ENCODE assay signal across 9 mouse cellular contexts in the genomic region with DNA sequence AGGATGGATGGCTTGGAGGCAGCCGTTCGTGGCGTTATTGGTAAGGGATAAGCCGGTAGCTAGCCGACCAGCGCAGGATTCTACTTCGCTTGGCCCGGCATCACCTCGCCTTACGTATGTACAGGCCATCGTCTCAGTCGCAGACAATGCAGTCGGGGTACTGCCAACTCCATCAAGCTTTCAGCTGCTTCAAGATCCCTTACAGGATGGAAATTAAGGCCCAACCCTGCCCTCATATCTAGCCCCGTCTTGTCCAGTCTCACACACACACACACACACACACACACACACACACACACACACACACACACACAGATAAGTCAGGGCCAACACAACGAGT. TPM values are rescaled to one million over a fixed set of nuclear protein-coding genes. Genes with fewer than 3 reads are reported as not detected.
A peak's percentile ranks its signal among the peaks of the same experiment; 100 is the strongest.
DNase-seq lines count a peak whose midpoint lies in the region; ATAC-seq and TF ChIP-seq lines count a peak whose summit lies in the region.
"Had no signal": no experiment of that assay in that cellular context is flagged by ENCODE, and none has a peak within 500 bp of the region (broad histone marks: within the 10 kb centered on the region; RNA-seq: fewer than 3 reads in every experiment).

No protein-coding gene starts in this region.

- H3K27ac ChIP-seq in spleen, adult 2 months (ENCODE audit: insufficient read depth, low read length): peak overlapping the region; percentile 61
- H3K27ac ChIP-seq in limb, embryonic 15.5 days: peak overlapping the region; percentile 84
- peak overlapping the region; percentile 88 for H3K27ac ChIP-seq in stomach, embryonic 16.5 days (ENCODE audit: low read length)

- no peak for DNase-seq in spleen, adult 2 months (ENCODE audit: low read depth in 1 of 2, low spot score in 2 of 2)
- DNase-seq in spleen, adult 12 weeks (ENCODE audit: low spot score): no peak
- no peak for DNase-seq in cerebellum, adult 9-10 months
- no peak for DNase-seq in T-cell, adult 2 months (ENCODE audit: low spot score)

- H3K36me3 ChIP-seq in erythroblast, embryonic 14.5 days (ENCODE audit: control insufficient read depth): no peaks in the 10 kb centered on the region
- no peaks in the 10 kb centered on the region for H3K36me3 ChIP-seq in spleen, adult 2 months (ENCODE audit: control insufficient read depth, insufficient read depth, low read length)
- H3K36me3 ChIP-seq in limb, embryonic 15.5 days: no peaks in the 10 kb centered on the region
- no peaks in the 10 kb centered on the region for H3K36me3 ChIP-seq in stomach, embryonic 16.5 days (ENCODE audit: control insufficient read depth, insufficient read depth, low read length)

- peaks cover 91% of the 10 kb centered on the region for H3K4me1 ChIP-seq in erythroblast, embryonic 14.5 days (ENCODE audit: control insufficient read depth)
- H3K4me1 ChIP-seq in spleen, adult 2 months (ENCODE audit: control insufficient read depth, insufficient read depth, insufficient read length): no peaks in the 10 kb centered on the region
- peaks cover 10% of the 10 kb centered on the region for H3K4me1 ChIP-seq in limb, embryonic 15.5 days
- H3K4me1 ChIP-seq in stomach, embryonic 16.5 days (ENCODE audit: control insufficient read depth, insufficient read depth, low read length): no peaks in the 10 kb centered on the region

- peak overlapping the region; percentile 75 for H3K4me3 ChIP-seq in erythroblast, embryonic 14.5 days (replicated peaks)
- peak overlapping the region; percentile 75 for H3K4me3 ChIP-seq in spleen, adult 2 months (ENCODE audit: extremely low read depth, insufficient read depth, insufficient read length)
- H3K4me3 ChIP-seq in limb, embryonic 15.5 days: peak overlapping the region; percentile 66
- peak overlapping the region; percentile 73 for H3K4me3 ChIP-seq in stomach, embryonic 16.5 days (replicated peaks; ENCODE audit: low read length)

- peak overlapping the region; percentile 57 for H3K9ac ChIP-seq in limb, embryonic 15.5 days
- H3K9ac ChIP-seq in stomach, embryonic 16.5 days (ENCODE audit: low read length): peak overlapping the region; percentile 79

- ATAC-seq in erythroblast, adult 5-6 weeks (replicated peaks; ENCODE audit: low FRiP score, poor library complexity, severe bottlenecking): no peak; the same call in 1 of the 2 replicates
- no peak for ATAC-seq in limb, embryonic 15.5 days (ENCODE audit: insufficient number of reproducible peaks, low FRiP score, low TSS enrichment, low read depth)
- ATAC-seq in stomach, embryonic 16.5 days (ENCODE audit: insufficient read depth, low FRiP score): no peak

- no peaks in the 10 kb centered on the region for H3K9me3 ChIP-seq in erythroblast, embryonic 14.5 days (ENCODE audit: control insufficient read depth, low read length)
- H3K9me3 ChIP-seq in limb, embryonic 15.5 days: no peaks in the 10 kb centered on the region
- H3K9me3 ChIP-seq in stomach, embryonic 16.5 days (replicated peaks; ENCODE audit: control insufficient read depth, low read length): no peaks in the 10 kb centered on the region

- 5% methylated on average over 15 of the region's 15 CpGs for WGBS in spleen, adult 2 months
- 2% methylated on average over 15 of the region's 15 CpGs for WGBS in limb, embryonic 15.5 days
- WGBS in stomach, embryonic 16.5 days: 4% methylated on average over 15 of the region's 15 CpGs

- TF ChIP-seq CTCF in spleen, adult 2 months (IDR thresholded peaks at IDR 0.05; ENCODE audit: extremely low read depth, insufficient read depth, insufficient read length, insufficient replicate concordance): no peak

- TF ChIP-seq POLR2A in spleen, adult 2 months (IDR thresholded peaks at IDR 0.05; ENCODE audit: low read depth, low read length): no peak

- peak overlapping the region; percentile 70 for H3K4me2 ChIP-seq in limb, embryonic 15.5 days
- peak overlapping the region; percentile 77 for H3K4me2 ChIP-seq in stomach, embryonic 16.5 days (ENCODE audit: low read depth, low read length)

- H3K27me3 ChIP-seq in erythroblast, embryonic 14.5 days (ENCODE audit: control insufficient read depth): no peaks in the 10 kb centered on the region
- no peaks in the 10 kb centered on the region for H3K27me3 ChIP-seq in spleen, adult 2 months (ENCODE audit: control insufficient read depth, insufficient read depth, low read length)
- H3K27me3 ChIP-seq in limb, embryonic 15.5 days: no peaks in the 10 kb centered on the region
- no peaks in the 10 kb centered on the region for H3K27me3 ChIP-seq in stomach, embryonic 16.5 days (ENCODE audit: control insufficient read depth, insufficient read depth, low read length)

RNA-seq across cellular contexts. Expression of a gene that starts 1.3 kb away (rescaled TPM):
- 148 and 156 TPM in 2 replicates for polyA plus RNA-seq in erythroblast, embryonic 14.5 days (2012)
- 123 and 158 TPM in 2 replicates for total RNA-seq in erythroblast, adult 5-6 weeks (2015; ENCODE audit: low replicate concordance)
- total RNA-seq in erythroblast, adult 5-6 weeks (2017; ENCODE audit: low replicate concordance): 153 and 164 TPM in 2 replicates
- 26.8 and 27.0 TPM in 2 replicates for polyA plus RNA-seq in spleen, adult 2 months (2012; rRNA removed)
- 69.4 and 70.0 TPM in 2 replicates for polyA plus RNA-seq in limb, embryonic 15.5 days (2015; fragmentation: Nextera tagmentation; extraction: Ambion mirVana)
- 56.0 and 59.4 TPM in 2 replicates for polyA plus RNA-seq in stomach, embryonic 16.5 days (2015; fragmentation: Nextera tagmentation; extraction: Ambion mirVana)

RNA-seq across cellular contexts. Expression of a gene that starts 5.9 kb away (rescaled TPM):
- polyA plus RNA-seq in erythroblast, embryonic 14.5 days (2012): not detected in 2 replicates
- not detected in 2 replicates for total RNA-seq in erythroblast, adult 5-6 weeks (2015; ENCODE audit: low replicate concordance)
- total RNA-seq in erythroblast, adult 5-6 weeks (2017; ENCODE audit: low replicate concordance): not detected in 2 replicates
- polyA plus RNA-seq in spleen, adult 2 months (2012; rRNA removed): 0.02 and 0.23 TPM in 2 replicates
- 23.4 and 24.1 TPM in 2 replicates for polyA plus RNA-seq in limb, embryonic 15.5 days (2015; fragmentation: Nextera tagmentation; extraction: Ambion mirVana)
- 22.5 and 26.2 TPM in 2 replicates for polyA plus RNA-seq in stomach, embryonic 16.5 days (2015; fragmentation: Nextera tagmentation; extraction: Ambion mirVana)
- total RNA-seq: layer of hippocampus, postnatal 36 days had no signal

RNA-seq across cellular contexts. Expression of a gene that starts 23.1 kb away (rescaled TPM):
- 0.16 and 0.19 TPM in 2 replicates for polyA plus RNA-seq in erythroblast, embryonic 14.5 days (2012)
- 4.2 TPM in 1 of 2 replicates, not detected in the other for total RNA-seq in erythroblast, adult 5-6 weeks (2015; ENCODE audit: low replicate concordance)
- total RNA-seq in erythroblast, adult 5-6 weeks (2017; ENCODE audit: low replicate concordance): 2.8 and 4.4 TPM in 2 replicates
- 35.8 and 45.5 TPM in 2 replicates for polyA plus RNA-seq in spleen, adult 2 months (2012; rRNA removed)
- polyA plus RNA-seq in limb, embryonic 15.5 days (2015; fragmentation: Nextera tagmentation; extraction: Ambion mirVana): 3.3 and 3.8 TPM in 2 replicates
- 14.1 and 14.7 TPM in 2 replicates for polyA plus RNA-seq in stomach, embryonic 16.5 days (2015; fragmentation: Nextera tagmentation; extraction: Ambion mirVana)

RNA-seq across cellular contexts. Expression of a gene that starts 45.5 kb away (rescaled TPM):
- 0.03 and 0.05 TPM in 2 replicates for polyA plus RNA-seq in erythroblast, embryonic 14.5 days (2012)
- total RNA-seq in erythroblast, adult 5-6 weeks (2015; ENCODE audit: low replicate concordance): not detected in 2 replicates
- not detected in 2 replicates for total RNA-seq in erythroblast, adult 5-6 weeks (2017; ENCODE audit: low replicate concordance)
- 30.1 and 36.7 TPM in 2 replicates for polyA plus RNA-seq in spleen, adult 2 months (2012; rRNA removed)
- polyA plus RNA-seq in limb, embryonic 15.5 days (2015; fragmentation: Nextera tagmentation; extraction: Ambion mirVana): 150 and 151 TPM in 2 replicates
- polyA plus RNA-seq in stomach, embryonic 16.5 days (2015; fragmentation: Nextera tagmentation; extraction: Ambion mirVana): 74.2 and 103 TPM in 2 replicates
- total RNA-seq: layer of hippocampus, postnatal 36 days had no signal

RNA-seq across cellular contexts. Expression of a gene that starts 49.2 kb away (rescaled TPM):
- 0.48 and 1.5 TPM in 2 replicates for polyA plus RNA-seq in erythroblast, embryonic 14.5 days (2012)
- 11.9 and 13.8 TPM in 2 replicates for total RNA-seq in erythroblast, adult 5-6 weeks (2015; ENCODE audit: low replicate concordance)
- total RNA-seq in erythroblast, adult 5-6 weeks (2017; ENCODE audit: low replicate concordance): 15.1 and 15.7 TPM in 2 replicates
- polyA plus RNA-seq in spleen, adult 2 months (2012; rRNA removed): 90.8 and 113 TPM in 2 replicates
- 279 and 294 TPM in 2 replicates for polyA plus RNA-seq in limb, embryonic 15.5 days (2015; fragmentation: Nextera tagmentation; extraction: Ambion mirVana)
- polyA plus RNA-seq in stomach, embryonic 16.5 days (2015; fragmentation: Nextera tagmentation; extraction: Ambion mirVana): 240 and 265 TPM in 2 replicates

Comparison
In these comparisons a context has a peak if more than half of its experiments do, and no peak if none do; other contexts are left out.
1. RNA of a gene that starts 5.9 kb away (polyA plus RNA-seq): 23.4 to 24.1 TPM in limb, embryonic 15.5 days and 22.5 to 26.2 TPM in stomach, embryonic 16.5 days; 0.02 to 0.23 TPM in spleen, adult 2 months and not detected in erythroblast, embryonic 14.5 days; every median in the first group is over 10 times any median in the second.
2. Peak in every context shown above with its lines, with median percentiles within 50 percentile points of each other: H3K4me3 ChIP-seq and H3K27ac ChIP-seq.